Mouse (Mus musculus) left cerebral cortex, adult 6 months (tissue): Measurements from ENCODE around the gene Acadm. TPM values are rescaled to one million over a fixed set of nuclear protein-coding genes. Genes with fewer than 3 reads are reported as not detected.

ENCODE experiments used
- long read RNA-seq, 2 experiments: library from polyadenylated mRNA; unstranded; transcript quantifications; one replicate each; pipeline ENCODE4 v2.0.0; 2019 to 2020
- polyA plus RNA-seq: library from polyadenylated mRNA; unstranded; fragments of <200 nt; fragmentation: Nextera tagmentation; gene quantifications from 2 replicates; pipeline ENCODE4 v1.2.3, GENCODE M21; 2021

Gene Acadm
- polyA plus RNA-seq = 48.5 and 53.6 TPM in 2 replicates
- long read RNA-seq, experiment 1, transcript Acadm-201 (12 exons, 2,047 nt) = major isoform, 294 of 325 reads
- long read RNA-seq, experiment 1, partial matches to known transcripts = 8 of 325 reads
- long read RNA-seq, experiment 1, other reads (novel, unspliced or antisense) = 21 of 325 reads
- long read RNA-seq, experiment 2, transcript Acadm-201 (12 exons, 2,047 nt) = major isoform, 66 of 89 reads
- long read RNA-seq, experiment 2, partial matches to known transcripts = 20 of 89 reads
- long read RNA-seq, experiment 2, other reads (novel, unspliced or antisense) = 2 of 89 reads

GRCm38 (mm10) chr3:153944335-153944990 lies at the start of gene Acadm:
TSS of gene Acadm (minus strand) at chr3:153944632.

GRCm38 (mm10) chr3:153973171-153973948 lies 28.9 kb upstream of the Acadm start, which contains the start of gene Slc44a5:
TSS of gene Slc44a5 (plus strand) at chr3:153973436.

GRCm38 (mm10) chr3:153912546-153913509 lies 31.6 kb downstream of the Acadm start, which contains the start of gene Rabggtb:
TSS of gene Rabggtb (minus strand) at chr3:153913009.

GRCm38 (mm10) chr3:153906136-153906871 lies 38.1 kb downstream of the Acadm start, which contains the start of gene Msh4:
TSS of gene Msh4 (minus strand) at chr3:153906138.

Other genes with a start within 250 kb of the Acadm start
- 5.8 and 8.0 TPM in 2 replicates for gene St6galnac3, start 219.5 kb downstream of the Acadm start, polyA plus RNA-seq
- not detected in 2 replicates for gene Asb17, start 100.4 kb downstream of the Acadm start, polyA plus RNA-seq
- gene Msh4, start 38.5 kb downstream of the Acadm start, polyA plus RNA-seq = not detected in 2 replicates
- gene Rabggtb, start 31.6 kb downstream of the Acadm start, polyA plus RNA-seq = 78.6 and 107 TPM in 2 replicates
- 0.69 and 0.81 TPM in 2 replicates for gene Slc44a5, start 28.8 kb upstream of the Acadm start, polyA plus RNA-seq